Mouse (Mus musculus): Measurements from ENCODE around the gene Eprs. TPM values are rescaled to one million over a fixed set of nuclear protein-coding genes. Genes with fewer than 3 reads are reported as not detected.
A peak's percentile ranks its signal among the peaks of the same experiment; 100 is the strongest.

Eprs gene
- polyA plus RNA-seq, 1 experiment from 2014 or later, result 128 TPM

DNA sequence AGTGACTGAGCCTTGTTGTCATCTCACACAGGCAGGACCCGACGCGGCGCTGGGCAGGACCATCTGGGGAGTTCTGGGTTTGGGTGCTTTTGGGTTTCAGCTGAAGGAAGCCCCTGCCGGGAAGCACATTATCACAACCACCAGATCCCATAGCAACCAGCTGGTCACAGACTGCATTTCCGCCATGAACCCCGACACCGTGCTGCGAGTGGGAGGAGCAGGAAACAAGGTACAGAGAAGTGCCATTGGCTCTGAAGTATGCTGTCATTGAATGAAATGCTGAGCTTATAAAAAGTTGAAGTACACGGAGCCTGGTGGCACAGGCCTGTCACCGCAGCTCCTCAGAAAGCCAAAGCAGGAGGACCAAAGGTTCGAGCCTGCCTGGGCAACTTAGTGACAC, 10.7 kb upstream of the Eprs start:
- WGBS, result 88% methylated on average over 12 of the region's 12 CpGs
- no peaks in the 10 kb centered on the region for H3K9me3 ChIP-seq (replicated peaks; ENCODE audit: control insufficient read depth, low read length)
- no peak overlapping the region for H3K27ac ChIP-seq (ENCODE audit: low read length)
- no peak overlapping the region for H3K9ac ChIP-seq (ENCODE audit: low read length)
- no peak overlapping the region for H3K4me2 ChIP-seq (ENCODE audit: low read depth, low read length)
- H3K4me1 ChIP-seq (ENCODE audit: control insufficient read depth, insufficient read depth, low read length), result no peaks in the 10 kb centered on the region
- no peak overlapping the region for H3K4me3 ChIP-seq (replicated peaks; ENCODE audit: low read length)
- peaks cover 16% of the 10 kb centered on the region for H3K36me3 ChIP-seq (ENCODE audit: control insufficient read depth, insufficient read depth, low read length)
- no peak for ATAC-seq (ENCODE audit: insufficient read depth, low FRiP score)
- no peaks in the 10 kb centered on the region for H3K27me3 ChIP-seq (ENCODE audit: control insufficient read depth, insufficient read depth, low read length)

DNA sequence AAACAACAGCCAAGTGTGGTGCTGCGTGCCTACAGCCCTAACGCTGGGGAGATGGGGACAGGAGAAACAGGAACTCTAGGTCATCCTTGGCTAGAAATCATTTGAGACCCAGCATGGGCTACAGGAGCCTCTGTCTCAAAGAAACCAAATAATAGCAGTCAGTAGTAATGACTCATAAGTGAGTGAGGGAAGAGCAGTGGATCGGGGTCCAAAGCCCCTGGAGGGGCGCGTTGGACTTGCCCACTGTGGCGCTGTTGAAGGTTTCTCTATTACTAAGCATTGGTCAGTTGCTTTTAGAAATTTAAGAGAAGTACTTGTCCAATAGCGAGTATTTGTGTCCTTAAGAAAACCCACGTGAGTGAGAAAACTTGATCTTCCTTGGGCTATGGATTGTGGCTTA, 9.5 kb upstream of the Eprs start:
- WGBS, result 95% methylated on average over 8 of the region's 8 CpGs
- no peak overlapping the region for H3K4me2 ChIP-seq (ENCODE audit: low read depth, low read length)
- H3K36me3 ChIP-seq (ENCODE audit: control insufficient read depth, insufficient read depth, low read length), result peaks cover 16% of the 10 kb centered on the region
- no peaks in the 10 kb centered on the region for H3K9me3 ChIP-seq (replicated peaks; ENCODE audit: control insufficient read depth, low read length)
- no peak for ATAC-seq (ENCODE audit: insufficient read depth, low FRiP score)
- H3K27ac ChIP-seq (ENCODE audit: low read length), result no peak overlapping the region
- no peak overlapping the region for H3K9ac ChIP-seq (ENCODE audit: low read length)
- no peak overlapping the region for H3K4me3 ChIP-seq (replicated peaks; ENCODE audit: low read length)
- H3K27me3 ChIP-seq (ENCODE audit: control insufficient read depth, insufficient read depth, low read length), result no peaks in the 10 kb centered on the region
- no peaks in the 10 kb centered on the region for H3K4me1 ChIP-seq (ENCODE audit: control insufficient read depth, insufficient read depth, low read length)

DNA sequence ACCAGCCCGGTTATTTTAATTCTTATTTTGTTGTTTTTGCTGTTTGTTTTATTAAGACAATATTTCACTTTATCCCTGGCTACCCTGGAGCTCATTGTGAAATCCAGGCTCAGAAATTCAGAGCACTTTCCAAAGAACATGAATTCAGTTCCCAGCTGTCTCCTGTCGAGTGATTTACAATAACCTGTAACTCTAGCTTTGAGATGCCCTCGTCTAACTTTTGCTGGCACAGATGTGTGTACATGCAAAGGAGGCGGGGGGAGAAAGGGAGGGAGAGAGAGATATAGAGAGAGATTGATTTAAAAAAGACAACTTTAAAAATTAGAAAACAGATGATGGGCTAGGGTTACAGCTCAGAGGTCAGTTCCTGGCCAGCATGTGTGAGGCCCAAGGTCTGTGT, 8.1 kb upstream of the Eprs start:
- no peak for ATAC-seq (ENCODE audit: insufficient read depth, low FRiP score)
- H3K4me2 ChIP-seq (ENCODE audit: low read depth, low read length), result no peak overlapping the region
- H3K9me3 ChIP-seq (replicated peaks; ENCODE audit: control insufficient read depth, low read length), result no peaks in the 10 kb centered on the region
- H3K27ac ChIP-seq (ENCODE audit: low read length), result no peak overlapping the region
- peaks cover 15% of the 10 kb centered on the region for H3K36me3 ChIP-seq (ENCODE audit: control insufficient read depth, insufficient read depth, low read length)
- 77% methylated on average over 4 of the region's 4 CpGs for WGBS
- H3K9ac ChIP-seq (ENCODE audit: low read length), result no peak overlapping the region
- H3K4me1 ChIP-seq (ENCODE audit: control insufficient read depth, insufficient read depth, low read length), result no peaks in the 10 kb centered on the region
- H3K27me3 ChIP-seq (ENCODE audit: control insufficient read depth, insufficient read depth, low read length), result no peaks in the 10 kb centered on the region
- H3K4me3 ChIP-seq (replicated peaks; ENCODE audit: low read length), result no peak overlapping the region

DNA sequence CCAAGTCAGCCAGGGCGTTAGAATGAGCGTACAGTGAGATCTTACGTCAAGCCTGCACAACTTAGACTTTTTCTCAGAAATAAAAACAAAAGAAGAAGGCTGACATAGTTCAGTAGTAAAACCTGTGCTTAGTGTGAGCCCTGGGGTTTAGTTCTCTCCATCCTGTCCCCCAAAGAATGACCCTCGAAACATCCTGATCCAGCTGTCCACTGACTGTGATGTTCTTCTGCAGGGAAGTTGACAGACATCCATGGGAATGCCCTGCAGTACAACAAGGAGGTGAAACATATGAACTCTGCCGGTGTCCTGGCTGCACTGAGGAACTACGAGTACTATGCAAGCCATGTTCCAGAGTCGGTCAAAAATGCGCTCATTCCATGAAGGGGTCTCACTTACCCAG, 6.6 kb upstream of the Eprs start:
- Histone ChIP-seq H3K9ac (ENCODE audit: low read length) (no peak overlapping the region), H3K27me3 (ENCODE audit: control insufficient read depth, insufficient read depth, low read length) (no peaks in the 10 kb centered on the region), H3K4me3 (replicated peaks; ENCODE audit: low read length) (no peak overlapping the region), H3K4me2 (ENCODE audit: low read depth, low read length) (no peak overlapping the region), H3K36me3 (ENCODE audit: control insufficient read depth, insufficient read depth, low read length) (peaks cover 11% of the 10 kb centered on the region), H3K27ac (ENCODE audit: low read length) (no peak overlapping the region), H3K4me1 (ENCODE audit: control insufficient read depth, insufficient read depth, low read length) (no peaks in the 10 kb centered on the region), H3K9me3 (replicated peaks; ENCODE audit: control insufficient read depth, low read length) (no peaks in the 10 kb centered on the region)
- 95% methylated on average over 8 of the region's 8 CpGs for WGBS
- ATAC-seq (ENCODE audit: insufficient read depth, low FRiP score), result no peak

DNA sequence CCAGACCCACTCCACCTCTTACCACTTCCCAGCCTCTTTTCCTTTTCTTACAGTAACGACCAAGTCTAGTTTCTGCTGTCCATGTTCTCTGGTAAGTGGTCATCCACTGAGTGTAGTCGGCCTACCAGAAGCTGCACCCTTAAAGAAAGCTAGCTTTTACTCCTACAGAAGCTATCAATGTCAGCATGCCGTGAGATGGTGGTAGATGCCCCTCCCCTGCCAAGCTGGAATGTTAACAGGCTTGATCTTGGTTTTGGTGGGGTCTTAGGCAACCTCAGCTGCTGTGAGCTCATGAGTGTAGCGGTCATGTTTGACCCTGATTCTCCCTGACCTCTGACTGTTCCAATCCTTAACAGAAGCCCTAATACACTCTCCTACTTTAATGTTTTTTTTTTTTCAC, 4.6 kb upstream of the Eprs start:
- Histone ChIP-seq H3K9me3 (replicated peaks; ENCODE audit: control insufficient read depth, low read length) (no peaks in the 10 kb centered on the region), H3K4me2 (ENCODE audit: low read depth, low read length) (no peak overlapping the region), H3K4me1 (ENCODE audit: control insufficient read depth, insufficient read depth, low read length) (peaks cover 9% of the 10 kb centered on the region), H3K27ac (ENCODE audit: low read length) (no peak overlapping the region), H3K36me3 (ENCODE audit: control insufficient read depth, insufficient read depth, low read length) (no peaks in the 10 kb centered on the region; the same call in 1 of the 2 replicates), H3K9ac (ENCODE audit: low read length) (no peak overlapping the region), H3K4me3 (replicated peaks; ENCODE audit: low read length) (no peak overlapping the region), H3K27me3 (ENCODE audit: control insufficient read depth, insufficient read depth, low read length) (no peaks in the 10 kb centered on the region)
- no peak for ATAC-seq (ENCODE audit: insufficient read depth, low FRiP score)
- WGBS, result 87% methylated on average over 4 of the region's 4 CpGs

DNA sequence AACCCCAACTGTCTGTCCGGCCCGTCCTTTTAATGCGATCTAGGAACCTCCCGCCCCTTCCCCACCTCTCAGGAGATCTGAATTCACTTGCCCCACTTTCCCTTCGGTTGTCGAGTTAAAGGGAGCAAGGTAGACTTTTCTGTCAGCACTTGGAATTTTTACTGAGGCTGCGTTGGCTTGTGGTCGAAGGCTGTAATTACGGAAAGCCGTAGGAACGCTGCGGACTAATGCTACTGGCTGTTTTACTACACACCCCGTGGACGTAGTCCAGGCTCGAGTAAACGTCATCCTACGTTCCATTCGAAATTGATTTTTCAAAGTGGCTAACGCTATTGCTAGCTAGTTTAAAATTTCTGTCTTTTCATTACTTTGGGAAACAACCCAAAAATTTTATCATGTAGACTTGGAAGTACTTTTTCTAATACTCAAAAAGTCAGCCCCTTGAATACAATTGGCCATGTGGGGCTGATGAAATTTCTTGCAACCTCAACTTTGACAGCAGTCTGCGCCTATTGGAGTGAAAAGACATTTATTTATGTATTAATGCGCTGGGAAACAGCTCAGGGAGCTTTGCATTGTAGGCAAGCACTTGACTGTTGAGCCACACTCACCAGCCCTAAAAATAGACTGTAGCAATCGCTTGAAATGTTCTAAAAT, 810 bp downstream of the Eprs start:
- Histone ChIP-seq H3K27me3 (ENCODE audit: control insufficient read depth, insufficient read depth, low read length) (no peaks in the 10 kb centered on the region), H3K4me2 (ENCODE audit: low read depth, low read length) (peak overlapping the region; percentile 93), H3K9ac (ENCODE audit: low read length) (peak overlapping the region; percentile 95), H3K36me3 (ENCODE audit: control insufficient read depth, insufficient read depth, low read length) (no peaks in the 10 kb centered on the region), H3K4me1 (ENCODE audit: control insufficient read depth, insufficient read depth, low read length) (peaks cover 21% of the 10 kb centered on the region), H3K9me3 (replicated peaks; ENCODE audit: control insufficient read depth, low read length) (no peaks in the 10 kb centered on the region), H3K4me3 (replicated peaks; ENCODE audit: low read length) (peak overlapping the region; percentile 96), H3K27ac (ENCODE audit: low read length) (peak overlapping the region; percentile 95)
- ATAC-seq (ENCODE audit: insufficient read depth, low FRiP score), result peak; percentile 41; the same call in 1 of the 2 replicates
- WGBS, result 2% methylated on average over 22 of the region's 22 CpGs

DNA sequence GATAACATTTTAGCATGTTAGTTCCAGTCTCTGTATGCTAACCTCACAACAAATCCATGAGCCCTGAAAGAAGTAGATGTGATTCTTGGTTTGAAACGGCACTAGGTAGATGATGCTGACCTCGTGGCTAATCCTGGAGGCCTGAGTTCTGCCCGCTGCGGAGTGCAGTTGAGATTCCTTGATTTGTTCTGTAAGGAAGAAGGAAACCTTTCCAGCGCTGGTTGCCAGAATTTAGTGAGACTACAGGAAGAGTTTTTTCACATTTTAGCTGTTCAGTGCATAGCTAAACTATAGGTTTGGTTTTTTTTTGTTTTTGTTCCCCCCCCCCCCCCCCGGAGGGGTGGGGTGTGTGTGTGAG, 1.3 kb downstream of the Eprs start:
- H3K27me3 ChIP-seq (ENCODE audit: control insufficient read depth, insufficient read depth, low read length), result no peaks in the 10 kb centered on the region
- no peaks in the 10 kb centered on the region for H3K9me3 ChIP-seq (replicated peaks; ENCODE audit: control insufficient read depth, low read length)
- peak overlapping the region; percentile 96 for H3K4me3 ChIP-seq (replicated peaks; ENCODE audit: low read length)
- H3K27ac ChIP-seq (ENCODE audit: low read length), result peak overlapping the region; percentile 95
- ATAC-seq (ENCODE audit: insufficient read depth, low FRiP score), result no peak
- H3K4me1 ChIP-seq (ENCODE audit: control insufficient read depth, insufficient read depth, low read length), result peaks cover 21% of the 10 kb centered on the region
- 36% methylated on average over 6 of the region's 6 CpGs for WGBS
- no peaks in the 10 kb centered on the region for H3K36me3 ChIP-seq (ENCODE audit: control insufficient read depth, insufficient read depth, low read length)
- H3K4me2 ChIP-seq (ENCODE audit: low read depth, low read length), result peak overlapping the region; percentile 93
- peak overlapping the region; percentile 95 for H3K9ac ChIP-seq (ENCODE audit: low read length)

DNA sequence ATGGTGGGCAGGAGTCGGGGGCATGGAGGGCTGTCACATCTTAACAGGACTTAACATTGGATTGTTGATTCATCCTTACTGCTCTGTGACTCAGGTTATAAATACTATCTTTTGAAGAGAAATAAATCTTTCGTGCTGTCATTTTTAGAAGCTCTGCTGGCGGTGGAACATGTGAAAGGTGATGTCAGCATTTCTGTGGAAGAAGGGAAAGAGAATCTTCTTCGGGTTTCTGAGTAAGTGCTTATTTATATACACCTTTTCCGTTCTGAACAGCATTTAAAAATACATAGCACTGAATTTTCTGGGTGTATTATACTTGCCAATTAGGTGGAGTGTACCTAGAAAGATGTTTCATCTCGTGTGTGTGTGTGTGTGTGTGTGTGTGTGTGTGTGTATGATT, 4.5 kb downstream of the Eprs start:
- no peak overlapping the region for H3K4me3 ChIP-seq (replicated peaks; ENCODE audit: low read length)
- peaks cover 12% of the 10 kb centered on the region for H3K4me1 ChIP-seq (ENCODE audit: control insufficient read depth, insufficient read depth, low read length)
- no peaks in the 10 kb centered on the region for H3K27me3 ChIP-seq (ENCODE audit: control insufficient read depth, insufficient read depth, low read length)
- no peaks in the 10 kb centered on the region for H3K9me3 ChIP-seq (replicated peaks; ENCODE audit: control insufficient read depth, low read length)
- H3K4me2 ChIP-seq (ENCODE audit: low read depth, low read length), result no peak overlapping the region
- no peak overlapping the region for H3K27ac ChIP-seq (ENCODE audit: low read length)
- H3K36me3 ChIP-seq (ENCODE audit: control insufficient read depth, insufficient read depth, low read length), result peaks cover 6% of the 10 kb centered on the region; the same call in 1 of the 2 replicates
- H3K9ac ChIP-seq (ENCODE audit: low read length), result no peak overlapping the region
- 82% methylated on average over 6 of the region's 6 CpGs for WGBS
- no peak for ATAC-seq (ENCODE audit: insufficient read depth, low FRiP score)

DNA sequence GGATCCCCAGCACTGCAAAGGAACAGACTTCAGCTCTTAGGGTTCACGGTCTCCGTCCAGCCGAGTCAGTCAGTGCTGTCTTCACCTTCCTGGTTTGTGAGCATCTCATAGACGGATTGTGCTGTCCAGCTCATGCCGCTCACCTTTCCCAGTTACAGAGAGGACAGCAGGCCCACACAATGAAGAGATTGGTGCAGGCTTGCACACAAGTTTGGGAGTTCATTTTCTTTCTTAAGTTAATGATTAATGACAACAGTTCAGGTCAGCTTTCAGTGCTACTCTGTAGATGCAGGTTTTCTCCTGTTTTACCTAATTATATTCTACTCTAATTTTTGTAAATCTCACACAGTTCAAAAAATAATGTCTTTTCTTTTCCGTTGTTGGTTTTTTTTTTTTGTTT, 7.1 kb downstream of the Eprs start:
- Histone ChIP-seq H3K9me3 (replicated peaks; ENCODE audit: control insufficient read depth, low read length) (no peaks in the 10 kb centered on the region), H3K4me2 (ENCODE audit: low read depth, low read length) (no peak overlapping the region), H3K4me3 (replicated peaks; ENCODE audit: low read length) (no peak overlapping the region), H3K4me1 (ENCODE audit: control insufficient read depth, insufficient read depth, low read length) (peaks cover 3% of the 10 kb centered on the region), H3K27ac (ENCODE audit: low read length) (no peak overlapping the region), H3K36me3 (ENCODE audit: control insufficient read depth, insufficient read depth, low read length) (peaks cover 18% of the 10 kb centered on the region), H3K9ac (ENCODE audit: low read length) (no peak overlapping the region), H3K27me3 (ENCODE audit: control insufficient read depth, insufficient read depth, low read length) (no peaks in the 10 kb centered on the region)
- ATAC-seq (ENCODE audit: insufficient read depth, low FRiP score), result no peak
- WGBS, result 83% methylated on average over 6 of the region's 6 CpGs
